Mouse (Mus musculus) embryonic fibroblast, embryonic 13.5 days (primary cell): ENCODE results near the gene Lingo1. TPM values are rescaled to one million over a fixed set of nuclear protein-coding genes. Genes with fewer than 3 reads are reported as not detected.

Experiments used
- H3K27ac ChIP-seq: 2 replicates; pipeline ENCODE4 v1.5.1; 2012; ENCODE audit warnings: low read length, control low read depth, inconsistent platforms; ENCODE audit not compliant: insufficient read depth
- H3K4me1 ChIP-seq: 2 replicates; pipeline ENCODE4 v1.6.1; 2011; ENCODE audit warnings: low read length; ENCODE audit not compliant: control insufficient read depth, insufficient read depth
- H3K4me3 ChIP-seq: 2 replicates; pipeline ENCODE4 v1.5.1; 2011; ENCODE audit warnings: mild to moderate bottlenecking, control low read depth, low read length; ENCODE audit not compliant: insufficient read depth
- CTCF ChIP-seq: IDR thresholded peaks from 2 replicates; pipeline ENCODE4 v1.5.1; 2011; ENCODE audit warnings: mild to moderate bottlenecking, control low read depth, low read length, moderate library complexity, borderline replicate concordance; ENCODE audit not compliant: insufficient read depth
- POLR2A ChIP-seq: IDR thresholded peaks from 2 replicates; pipeline ENCODE4 v1.6.1; 2011; ENCODE audit warnings: low read depth, mild to moderate bottlenecking, control low read depth, low read length, moderate library complexity
- polyA plus RNA-seq: library from polyadenylated mRNA; stranded (reverse); fragments of >200 nt; gene quantifications from 2 replicates; pipeline ENCODE4 v1.2.4, GENCODE M21; 2011; ENCODE audit warnings: low read depth; ENCODE audit not compliant: missing spikeins, insufficient read length

Gene Lingo1
- polyA plus RNA-seq, 1 experiment = 3.7 TPM

GRCm38 (mm10) chr9:56753386-56753785 lies 42.9 kb downstream of the Lingo1 start:
- H3K4me3 ChIP-seq = no peak overlapping the region
- no peaks in the 10 kb centered on the region for H3K4me1 ChIP-seq
- TF ChIP-seq CTCF (no peak), POLR2A (no peak)
- H3K27ac ChIP-seq = no peak overlapping the region

- Histone ChIP-seq H3K4me3 (no peak overlapping the region), H3K27ac (no peak overlapping the region), H3K4me1 (0 out of 2 replicates have a peak, but pooled peaks cover 3% of the 10 kb centered on the region)
- no peak for TF ChIP-seq POLR2A
Measured at GRCm38 (mm10) chr9:56748056-56748455, 48.2 kb downstream of the Lingo1 start.

GRCm38 (mm10) chr9:56746926-56747294 lies 49.4 kb downstream of the Lingo1 start:
- H3K4me1 ChIP-seq = 0 out of 2 replicates have a peak, but pooled peaks cover 3% of the 10 kb centered on the region
- H3K27ac ChIP-seq = no peak overlapping the region
- TF ChIP-seq CTCF (no peak), POLR2A (no peak)
- H3K4me3 ChIP-seq = no peak overlapping the region

GRCm38 (mm10) chr9:56746195-56746925 lies 49.9 kb downstream of the Lingo1 start:
- no peak overlapping the region for H3K4me3 ChIP-seq
- H3K27ac ChIP-seq = no peak overlapping the region
- TF ChIP-seq POLR2A = no peak
- TF ChIP-seq CTCF = no peak
- H3K4me1 ChIP-seq = 0 out of 2 replicates have a peak, but pooled peaks cover 3% of the 10 kb centered on the region

- no peak for TF ChIP-seq CTCF
- no peak for TF ChIP-seq POLR2A
- Histone ChIP-seq H3K4me3 (no peak overlapping the region), H3K27ac (no peak overlapping the region), H3K4me1 (0 out of 2 replicates have a peak, but pooled peaks cover 3% of the 10 kb centered on the region)
Measured at GRCm38 (mm10) chr9:56744369-56744768, 51.9 kb downstream of the Lingo1 start.

- Histone ChIP-seq H3K4me3 (no peak overlapping the region), H3K27ac (no peak overlapping the region), H3K4me1 (0 out of 2 replicates have a peak, but pooled peaks cover 3% of the 10 kb centered on the region)
- TF ChIP-seq POLR2A (no peak), CTCF (no peak)
Measured at GRCm38 (mm10) chr9:56739181-56739737, 57.0 kb downstream of the Lingo1 start.

GRCm38 (mm10) chr9:56738261-56739171 lies 57.8 kb downstream of the Lingo1 start:
- Histone ChIP-seq H3K27ac (no peak overlapping the region), H3K4me1 (no peaks in the 10 kb centered on the region), H3K4me3 (no peak overlapping the region)
- TF ChIP-seq CTCF (no peak), POLR2A (no peak)

GRCm38 (mm10) chr9:56734398-56734797 lies 61.9 kb downstream of the Lingo1 start:
- H3K4me1 ChIP-seq = no peaks in the 10 kb centered on the region
- no peak overlapping the region for H3K27ac ChIP-seq
- TF ChIP-seq CTCF (no peak), POLR2A (no peak)
- H3K4me3 ChIP-seq = no peak overlapping the region

- TF ChIP-seq POLR2A = no peak
Measured at GRCm38 (mm10) chr9:56730997-56731396, 65.3 kb downstream of the Lingo1 start.

GRCm38 (mm10) chr9:56729145-56729544 lies 67.1 kb downstream of the Lingo1 start:
- Histone ChIP-seq H3K4me1 (no peaks in the 10 kb centered on the region), H3K4me3 (no peak overlapping the region), H3K27ac (no peak overlapping the region)
- TF ChIP-seq POLR2A (no peak), CTCF (no peak)

More at GRCm38 (mm10) chr9:56730997-56731396, 65.3 kb downstream of the Lingo1 start:
- Histone ChIP-seq H3K4me3 (no peak overlapping the region), H3K4me1 (no peaks in the 10 kb centered on the region), H3K27ac (no peak overlapping the region)
